Mouse (Mus musculus) thymus, postnatal 10 days (tissue): ENCODE data around the gene Zrsr2.

ENCODE experiments used
- DNase-seq, 2 experiments: peaks; one replicate each; pipeline ENCODE4 v3.0.0; 2021; ENCODE audit warnings: low spot score in 2 of 2

The Zrsr2 gene

GRCm38 (mm10) chrX:163885539-163885981, 72.9 kb downstream of the Zrsr2 start:
- no peak for DNase-seq
